Mouse (Mus musculus): ENCODE data around the gene Retn.
A peak's percentile ranks its signal among the peaks of the same experiment; 100 is the strongest.

Gene Retn

DNA sequence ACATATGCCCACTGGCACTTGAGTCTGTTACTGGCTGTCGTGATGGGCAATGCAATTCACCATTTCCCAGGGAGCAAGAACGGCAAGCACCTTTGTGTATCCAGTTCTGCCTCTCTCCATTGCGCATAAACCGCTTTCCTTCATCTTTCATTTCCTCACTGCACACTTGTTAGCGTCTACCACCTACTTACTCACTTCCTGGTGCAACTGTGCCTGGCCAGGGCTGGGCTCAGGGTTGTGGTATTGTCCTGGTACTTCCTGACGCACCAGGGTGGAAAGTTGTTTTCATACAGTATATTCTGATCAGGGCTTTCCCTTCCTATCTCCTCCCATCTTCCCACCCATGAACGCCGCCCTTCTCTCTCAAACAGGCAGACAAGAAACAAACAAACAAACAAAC lies 5.3 kb downstream of the Retn start:
- no peak for DNase-seq (ENCODE audit: low read depth, low spot score)

- no peak for DNase-seq (ENCODE audit: low read depth, low spot score)
These were observed 8.8 kb downstream of the Retn start for GRCm38 (mm10) chr8:3664405-3664804.

- no peak for DNase-seq (ENCODE audit: low read depth, low spot score)
These were observed 9.9 kb downstream of the Retn start, which contains the start of gene Mcemp1 for GRCm38 (mm10) chr8:3665507-3665906. Mcemp1 (plus strand) TSS chr8:3665754.

DNA sequence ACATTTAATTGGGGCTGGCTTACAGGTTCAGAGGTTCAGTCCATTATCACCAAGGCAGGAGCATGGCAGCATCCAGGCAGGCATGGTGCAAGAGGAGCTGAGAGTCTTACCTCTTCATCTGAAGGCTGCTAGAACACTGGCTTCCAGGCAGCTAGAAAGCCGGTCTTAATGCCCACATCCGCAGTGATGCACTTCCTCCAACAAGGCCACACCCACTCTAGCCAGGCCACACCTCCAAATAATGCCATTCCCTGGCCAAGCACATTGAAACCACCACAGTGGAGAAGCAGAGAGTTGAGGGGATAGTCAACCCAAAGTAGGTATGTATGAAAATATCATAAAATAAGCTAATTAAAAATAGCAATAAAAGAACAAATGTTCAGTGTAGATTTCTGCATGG lies 14.8 kb downstream of the Retn start:
- DNase-seq (ENCODE audit: low read depth, low spot score), result no peak

DNA sequence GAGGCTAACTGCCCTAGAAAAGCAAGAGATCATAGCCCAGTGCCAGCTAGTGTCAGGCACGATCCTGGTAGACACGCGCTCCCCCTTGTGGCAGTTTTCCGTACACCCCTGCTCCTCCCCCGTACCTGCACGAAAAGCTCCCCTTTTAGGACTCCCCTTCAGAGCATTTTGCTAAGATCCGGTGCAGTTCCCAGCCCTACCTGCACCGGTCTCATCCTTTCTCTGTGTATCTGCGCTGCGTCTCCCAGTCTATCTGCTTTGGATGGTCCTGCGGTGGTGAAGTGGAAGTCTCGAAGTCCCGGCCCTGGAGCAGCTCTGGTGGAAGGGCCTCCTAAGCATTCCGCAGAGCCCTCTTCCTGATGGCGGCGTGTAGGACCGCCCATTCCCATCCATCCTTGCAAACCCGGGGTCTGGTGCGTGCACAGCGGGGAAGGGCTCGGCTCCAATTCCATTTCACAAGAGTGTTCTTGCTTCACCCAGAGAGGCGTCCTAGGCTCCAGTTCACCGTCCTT lies 16.5 kb downstream of the Retn start, which contains the start of gene Fcor:
Gene Fcor (minus strand): TSS at position 383 of the 512 bp plus-strand sequence.
- peak; percentile 95 for DNase-seq (ENCODE audit: low read depth, low spot score)

- DNase-seq (ENCODE audit: low read depth, low spot score), result no peak
These were observed 19.1 kb downstream of the Retn start for GRCm38 (mm10) chr8:3674671-3675070.

GRCm38 (mm10) chr8:3676131-3676992 lies 20.8 kb downstream of the Retn start, which contains the start of gene Trappc5:
Trappc5 (plus strand) TSS chr8:3676299.
- DNase-seq (ENCODE audit: low read depth, low spot score), result peak; percentile 97

DNA sequence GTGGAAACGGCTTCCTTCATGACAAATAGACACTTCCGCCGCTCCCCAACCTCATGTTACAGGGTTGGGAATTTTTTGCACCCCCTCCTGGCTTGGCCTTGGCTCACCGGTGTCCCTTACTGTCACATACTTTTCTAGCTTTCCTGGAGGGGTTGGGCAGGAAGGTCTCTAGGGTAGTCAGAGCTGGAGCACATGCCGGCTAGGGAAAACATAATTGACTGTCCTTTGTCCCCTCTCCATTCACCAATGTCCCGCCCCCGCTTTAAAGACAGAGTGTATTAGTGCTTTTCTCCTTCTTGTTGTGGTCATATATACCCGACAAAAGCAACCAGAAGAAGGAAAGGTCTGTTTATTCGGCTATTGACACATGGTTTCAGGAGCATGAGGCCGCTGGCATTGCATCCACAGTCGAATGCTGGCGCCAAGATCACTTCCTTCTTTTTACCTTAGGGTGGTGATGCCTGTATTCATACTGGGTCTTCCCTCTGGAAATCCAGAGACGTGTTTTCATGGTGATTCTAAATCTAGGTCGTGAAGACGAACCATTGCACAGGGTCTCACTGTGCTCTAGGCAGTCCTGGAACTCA lies 21.5 kb downstream of the Retn start:
- DNase-seq (ENCODE audit: low read depth, low spot score), result peak; percentile 29

DNA sequence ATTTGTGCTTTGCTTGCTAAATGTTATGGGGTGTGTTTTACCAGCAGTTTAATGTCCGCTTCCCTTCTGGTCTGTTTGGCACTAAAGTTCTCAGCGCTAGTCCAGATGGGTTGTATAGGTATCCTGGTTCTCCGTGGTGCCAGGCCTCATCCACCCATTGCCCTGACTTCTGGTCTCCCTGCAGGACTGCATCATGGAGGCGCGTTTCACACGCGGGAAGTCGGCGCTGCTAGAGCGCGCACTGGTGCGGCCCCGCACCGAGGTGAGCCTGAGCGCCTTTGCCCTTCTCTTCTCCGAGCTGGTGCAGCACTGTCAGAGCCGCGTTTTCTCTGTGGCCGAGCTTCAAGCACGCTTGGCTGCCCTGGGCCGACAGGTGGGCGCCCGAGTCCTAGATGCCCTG lies 23.3 kb downstream of the Retn start:
- DNase-seq (ENCODE audit: low read depth, low spot score), result no peak

- DNase-seq (ENCODE audit: low read depth, low spot score), result peak; percentile 74
These were observed 23.7 kb downstream of the Retn start for GRCm38 (mm10) chr8:3679236-3679635.

GRCm38 (mm10) chr8:3679656-3680055 lies 24.1 kb downstream of the Retn start:
- no peak for DNase-seq (ENCODE audit: low read depth, low spot score)

DNA sequence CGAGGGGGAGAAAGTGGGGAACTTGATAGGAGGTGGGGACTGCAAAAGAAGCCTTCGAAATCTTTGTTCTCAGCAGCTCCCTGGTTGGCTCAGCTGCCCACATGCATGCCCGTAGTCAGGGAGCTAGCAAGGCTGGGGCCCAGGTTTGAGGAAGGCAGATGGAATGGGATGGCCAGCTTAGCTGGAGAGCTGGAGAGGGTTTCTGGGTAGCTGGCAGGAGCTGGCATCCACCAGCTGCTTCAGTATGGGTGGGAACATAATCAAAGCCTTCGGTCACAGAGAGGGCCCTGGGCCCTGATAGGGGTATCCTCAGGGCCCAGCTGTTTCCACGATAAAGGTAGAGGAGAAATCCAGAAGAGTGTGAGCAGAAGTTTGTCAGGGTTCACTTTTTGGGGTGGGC lies 26.9 kb downstream of the Retn start:
- peak; percentile 38 for DNase-seq (ENCODE audit: low read depth, low spot score)

- peak; percentile 88 for DNase-seq (ENCODE audit: low read depth, low spot score)
These were observed 28.0 kb downstream of the Retn start for GRCm38 (mm10) chr8:3683408-3684176.

- DNase-seq (ENCODE audit: low read depth, low spot score), result no peak
These were observed 29.0 kb downstream of the Retn start for GRCm38 (mm10) chr8:3684530-3684929.

DNA sequence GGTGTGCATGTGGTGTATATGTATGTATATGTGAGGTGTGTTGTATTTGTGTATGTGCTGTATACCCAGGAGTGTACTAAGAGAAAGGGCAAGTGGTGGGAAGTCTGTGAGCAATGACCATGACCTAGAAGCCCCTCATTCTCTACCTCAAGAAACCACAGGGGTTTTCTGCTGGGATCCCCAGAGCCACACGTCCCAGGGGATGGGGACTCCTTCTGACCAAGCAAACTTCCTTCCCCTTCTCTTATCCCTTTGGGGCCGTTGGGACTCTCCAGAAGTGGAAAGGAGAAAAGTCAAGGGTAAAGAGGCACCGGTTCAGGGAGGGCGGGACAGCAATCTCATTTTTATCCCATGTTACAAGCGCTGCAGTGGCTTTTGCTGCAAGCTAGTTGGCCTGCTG lies 29.9 kb downstream of the Retn start:
- DNase-seq (ENCODE audit: low read depth, low spot score), result no peak

DNA sequence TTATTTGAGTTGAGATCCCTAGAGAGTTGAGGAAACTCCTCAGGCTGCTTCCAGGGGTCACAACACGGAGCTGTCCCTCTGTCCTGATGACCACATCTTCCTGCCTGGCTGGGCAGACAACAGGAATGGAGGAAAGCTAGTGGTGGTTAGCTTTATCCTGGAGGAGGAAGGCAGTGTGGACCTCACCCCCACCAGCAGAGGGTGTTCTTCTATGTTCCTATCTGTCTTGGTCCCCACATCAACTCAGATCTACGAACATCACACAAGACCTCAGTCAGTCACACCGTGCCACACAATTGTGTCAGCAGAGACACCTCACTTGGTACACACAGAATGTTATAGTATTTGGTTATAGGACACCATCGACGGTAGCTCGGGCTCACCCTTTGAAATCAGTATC lies 32.0 kb downstream of the Retn start:
- no peak for DNase-seq (ENCODE audit: low read depth, low spot score)

- no peak for DNase-seq (ENCODE audit: low read depth, low spot score)
These were observed 35.2 kb downstream of the Retn start for GRCm38 (mm10) chr8:3690774-3691173.

DNA sequence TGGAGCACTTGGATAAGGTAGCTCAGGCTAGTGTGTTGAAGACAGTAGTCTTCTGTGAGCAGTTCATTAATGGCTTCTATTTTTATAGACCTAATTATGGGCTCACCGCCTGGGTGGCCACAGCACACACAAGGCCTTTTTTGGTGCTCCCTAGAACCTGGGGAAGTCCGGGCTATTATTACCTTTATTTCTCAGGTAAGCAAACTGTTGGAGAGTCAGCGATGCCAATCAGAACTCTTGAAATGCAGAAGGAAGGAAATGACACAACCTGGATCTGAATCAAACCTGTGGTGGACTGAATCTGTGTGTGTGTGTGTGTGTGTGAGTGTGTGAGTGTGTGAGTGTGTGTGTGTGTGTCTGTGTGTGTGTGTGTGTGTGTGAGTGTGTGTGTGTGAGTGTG lies 38.6 kb downstream of the Retn start, which contains the start of gene Fcer2a:
Gene Fcer2a (minus strand): TSS at position 55 of the 400 bp plus-strand sequence.
- DNase-seq (ENCODE audit: low read depth, low spot score), result no peak

GRCm38 (mm10) chr8:3701491-3701890 lies 45.9 kb downstream of the Retn start:
- no peak for DNase-seq (ENCODE audit: low read depth, low spot score)

DNA sequence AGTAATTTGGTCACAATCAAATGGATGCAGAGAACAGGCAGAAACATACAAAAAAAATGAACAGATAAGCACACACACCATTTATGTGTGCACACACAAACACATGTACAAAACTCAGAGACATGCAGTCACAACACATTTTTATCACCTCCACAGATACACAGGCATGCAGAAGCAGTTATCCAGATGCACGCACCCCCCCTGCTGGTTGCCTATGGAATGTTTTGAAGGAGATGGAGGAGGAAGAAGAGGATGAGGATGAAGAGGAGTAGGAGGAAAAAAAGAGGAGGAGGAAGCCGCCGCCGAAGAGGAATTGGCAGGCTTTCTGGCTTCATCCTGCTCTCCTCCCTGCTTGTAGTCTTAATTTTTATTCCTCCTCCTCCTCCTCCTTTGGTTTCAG lies 50.1 kb downstream of the Retn start:
- peak; percentile 49 for DNase-seq (ENCODE audit: low read depth, low spot score)

GRCm38 (mm10) chr8:3707611-3708010 lies 52.0 kb downstream of the Retn start:
- DNase-seq (ENCODE audit: low read depth, low spot score), result no peak

All from brain, adult 2 months (tissue).